Mouse (Mus musculus) small intestine, adult 2 months (tissue): ENCODE measurements around the gene Nlrp1a.

Experiments used
- CTCF ChIP-seq: fragments of 200-500 bp; IDR thresholded peaks from 2 replicates; pipeline ENCODE4 v1.5.1; 2012; ENCODE audit warnings: low read depth, mild to moderate bottlenecking, control low read depth, inconsistent platforms, low read length, moderate library complexity, mixed read lengths; ENCODE audit not compliant: insufficient replicate concordance, insufficient read length; ENCODE audit errors: extremely low read depth
- POLR2A ChIP-seq: fragments of 200-500 bp; IDR thresholded peaks from 2 replicates; pipeline ENCODE4 v1.6.1; 2012; ENCODE audit warnings: low read depth, mild to moderate bottlenecking, control low read depth, inconsistent platforms, low read length, moderate library complexity

GRCm38 (mm10) chr11:71169633-71170032, 25.1 kb upstream of the Nlrp1a start:
- TF ChIP-seq CTCF (no peak), POLR2A (no peak)
